Mouse (Mus musculus) forelimb bud, embryonic 11.5 days (tissue): ENCODE measurements at regions not wholly inside any gene's neighbourhood (a gene's known extent, or its start where the extent isn't known, plus 50 kb on each side); places are given as distances from the start of the nearest gene placed in this dataset.
A peak's percentile ranks its signal among the peaks of the same experiment; 100 is the strongest.

Source experiments
- DNase-seq: peaks from one replicate; pipeline ENCODE4 v3.0.0-alpha.2; 2012; ENCODE audit warnings: low read depth, low spot score

GRCm38 (mm10) chr16:86546905-86547304 lies 645.3 kb upstream of the Adamts5 start:
- DNase-seq: no peak

- DNase-seq: no peak
These were observed 642.5 kb upstream of the Adamts5 start for GRCm38 (mm10) chr16:86544121-86544520.

DNA sequence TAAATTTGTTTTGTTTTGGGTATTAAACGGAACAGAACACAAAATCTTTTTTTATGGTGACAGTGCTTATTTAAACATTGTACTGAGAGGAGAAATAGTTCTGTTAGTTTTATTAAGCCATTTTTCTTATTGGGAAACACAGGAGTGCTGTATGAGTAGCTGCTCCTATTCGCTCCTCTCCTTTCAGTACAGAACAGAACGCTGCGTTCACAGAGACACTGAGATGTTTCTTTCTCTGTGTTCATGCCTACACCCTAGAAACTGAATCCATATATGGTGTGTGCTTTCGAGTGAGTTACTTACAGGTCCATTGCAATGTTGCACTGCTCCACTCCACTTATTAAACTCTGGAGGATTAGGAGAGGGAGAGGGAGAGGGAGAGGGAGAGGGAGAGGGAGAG lies 634.9 kb upstream of the Adamts5 start:
- DNase-seq: no peak

GRCm38 (mm10) chr16:86524135-86524534 lies 622.5 kb upstream of the Adamts5 start:
- no peak for DNase-seq

DNA sequence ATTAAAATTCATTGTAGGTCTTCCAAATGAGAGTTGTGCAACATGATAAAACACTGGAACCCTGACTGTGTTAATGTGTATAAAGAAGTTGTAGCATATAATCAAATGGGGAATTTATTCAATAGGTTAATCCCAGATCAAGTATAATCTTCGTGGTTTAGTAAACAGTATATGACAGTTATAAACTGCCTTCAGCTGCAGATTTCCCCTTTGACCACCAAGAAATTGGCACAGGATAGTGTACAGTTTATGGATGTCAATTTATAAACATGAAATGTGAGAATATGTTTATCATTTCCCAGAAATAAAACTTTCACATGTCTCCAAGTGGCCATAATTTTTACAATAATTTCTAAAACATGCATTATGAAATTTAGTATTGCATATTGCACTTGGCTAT lies 615.3 kb upstream of the Adamts5 start:
- no peak for DNase-seq

- DNase-seq: no peak
These were observed 614.5 kb upstream of the Adamts5 start for GRCm38 (mm10) chr16:86516144-86516543.

GRCm38 (mm10) chr16:86501074-86501952 lies 599.7 kb upstream of the Adamts5 start:
- DNase-seq: no peak

DNA sequence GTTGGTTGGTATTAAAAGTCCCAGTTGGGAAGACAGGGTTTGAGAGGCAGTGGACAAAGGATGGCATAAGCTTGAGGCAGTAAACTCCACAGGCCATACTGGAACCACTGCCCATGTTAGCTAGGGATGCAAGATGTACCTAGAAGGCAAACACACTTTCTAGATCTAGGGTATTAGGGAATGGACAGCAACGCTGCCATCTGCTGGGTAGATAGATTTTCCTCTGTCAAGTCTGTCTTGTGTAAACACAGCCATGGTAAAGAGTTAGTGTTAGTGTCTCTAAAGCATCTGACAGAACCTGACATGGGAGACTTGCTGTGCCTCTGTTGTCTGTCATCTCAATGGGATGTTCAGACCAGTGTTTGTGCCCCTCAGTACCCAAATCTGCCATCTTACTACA lies 573.5 kb upstream of the Adamts5 start:
- DNase-seq: no peak

DNA sequence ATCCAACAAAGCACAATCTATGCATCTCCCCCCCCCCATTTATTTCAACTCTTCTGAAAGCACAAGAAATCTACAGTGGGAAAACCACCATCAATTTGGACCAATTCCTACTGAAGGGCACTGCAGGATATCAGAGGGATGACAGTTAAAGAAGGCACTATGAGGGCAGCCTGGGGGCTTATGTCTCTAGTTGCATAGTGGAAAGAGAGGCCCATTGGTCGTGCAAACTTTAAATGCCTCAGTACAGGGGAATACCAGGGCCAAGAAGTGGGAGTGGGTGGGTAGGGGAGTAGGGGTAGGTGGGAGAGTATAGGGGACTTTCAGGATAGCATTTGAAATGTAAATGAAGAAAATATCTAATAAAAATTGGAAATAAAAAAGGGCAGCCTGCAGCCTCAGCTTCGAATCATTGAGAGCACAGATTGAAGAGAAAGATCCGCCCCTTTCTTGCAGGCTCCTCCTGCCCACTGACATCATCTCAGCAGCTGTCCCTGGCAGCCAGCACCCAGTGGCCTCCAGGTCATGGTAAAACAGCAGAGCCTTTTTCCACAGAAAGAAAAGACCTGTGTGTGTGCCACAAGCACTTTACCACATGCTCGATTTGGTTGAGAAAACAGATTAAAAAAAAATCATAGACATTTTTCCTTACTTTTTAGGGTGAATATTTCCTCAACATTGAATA lies 571.6 kb upstream of the Adamts5 start:
- no peak for DNase-seq

- DNase-seq: no peak
These were observed 559.4 kb upstream of the Adamts5 start for GRCm38 (mm10) chr16:86461073-86461472.

DNA sequence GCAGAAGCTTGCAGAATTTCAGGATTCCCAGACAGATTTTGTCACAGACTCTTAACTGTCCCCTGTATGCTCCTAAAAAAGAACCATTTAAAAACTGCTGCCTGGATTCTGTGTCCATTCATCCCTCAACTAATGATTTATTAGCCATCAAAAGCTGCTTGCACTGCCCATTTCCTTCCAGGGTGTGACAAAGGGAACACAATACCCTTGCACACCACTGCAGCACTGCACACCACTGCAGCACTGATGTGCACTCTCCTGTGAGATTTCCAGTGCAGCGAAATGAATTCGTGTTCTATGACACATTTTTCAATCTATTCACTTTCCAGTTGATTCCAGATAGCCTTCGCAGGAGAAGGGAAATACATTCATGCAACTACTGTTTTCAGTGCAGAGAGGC lies 555.0 kb upstream of the Adamts5 start:
- no peak for DNase-seq

GRCm38 (mm10) chr16:86454810-86455209 lies 553.2 kb upstream of the Adamts5 start:
- DNase-seq: no peak

- no peak for DNase-seq
These were observed 552.4 kb upstream of the Adamts5 start for GRCm38 (mm10) chr16:86454031-86454430.

DNA sequence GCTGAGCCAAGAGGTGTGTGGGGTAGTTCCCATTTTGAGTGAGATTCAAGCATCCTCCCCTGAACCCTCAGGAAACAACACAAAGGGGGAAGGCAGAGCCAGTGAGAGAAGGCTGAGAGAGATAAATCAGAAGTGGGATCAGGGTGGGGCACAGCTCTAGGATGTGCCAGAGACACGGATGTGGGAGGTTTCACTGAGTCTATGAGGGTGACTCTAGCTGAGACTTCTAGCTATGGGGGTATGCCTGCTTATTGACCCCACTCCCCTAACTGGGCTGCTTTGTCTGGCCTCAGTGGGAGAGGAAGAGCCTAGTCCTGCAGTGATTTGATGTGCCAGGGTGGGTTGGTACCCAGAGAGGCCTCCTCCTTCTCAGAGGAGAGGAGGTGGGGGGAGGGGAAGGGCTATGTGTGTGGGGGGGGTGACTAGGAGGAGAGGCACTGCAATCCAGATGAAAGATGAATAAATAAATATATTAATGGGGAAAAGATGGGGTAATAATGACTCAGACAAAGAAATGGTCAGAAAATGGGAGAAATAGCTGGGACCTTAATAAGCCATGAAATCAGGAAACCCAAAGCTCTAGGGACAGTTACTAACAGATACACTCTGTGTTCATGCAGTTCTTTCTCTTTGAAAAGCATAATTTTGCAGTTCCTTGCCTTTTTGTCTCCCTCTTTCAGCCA lies 547.0 kb upstream of the Adamts5 start:
- no peak for DNase-seq

DNA sequence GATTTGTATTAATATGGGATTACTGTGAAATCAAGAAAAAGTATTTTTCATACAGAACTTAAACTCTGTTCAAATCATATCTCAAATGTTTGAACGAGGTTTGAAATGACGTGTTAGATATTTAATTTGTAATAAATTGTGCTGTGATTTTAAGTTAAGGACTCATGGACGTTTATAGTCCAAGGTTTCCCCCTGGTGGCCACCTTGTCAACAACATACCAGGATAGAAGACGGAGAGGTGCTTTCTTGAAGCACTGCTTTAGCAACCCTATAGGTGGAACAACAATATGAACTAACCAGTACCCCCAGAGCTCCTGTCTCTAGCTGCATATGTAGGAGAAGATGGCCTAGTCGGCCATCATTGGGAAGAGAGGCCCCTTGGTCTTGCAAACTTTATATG lies 517.8 kb upstream of the Adamts5 start:
- DNase-seq: peak; percentile 72

GRCm38 (mm10) chr16:86404309-86404708 lies 502.7 kb upstream of the Adamts5 start:
- DNase-seq: no peak

- DNase-seq: no peak
These were observed 499.8 kb upstream of the Adamts5 start for GRCm38 (mm10) chr16:86401381-86401780.

- no peak for DNase-seq
These were observed 497.7 kb upstream of the Adamts5 start for GRCm38 (mm10) chr16:86399288-86399687.

DNA sequence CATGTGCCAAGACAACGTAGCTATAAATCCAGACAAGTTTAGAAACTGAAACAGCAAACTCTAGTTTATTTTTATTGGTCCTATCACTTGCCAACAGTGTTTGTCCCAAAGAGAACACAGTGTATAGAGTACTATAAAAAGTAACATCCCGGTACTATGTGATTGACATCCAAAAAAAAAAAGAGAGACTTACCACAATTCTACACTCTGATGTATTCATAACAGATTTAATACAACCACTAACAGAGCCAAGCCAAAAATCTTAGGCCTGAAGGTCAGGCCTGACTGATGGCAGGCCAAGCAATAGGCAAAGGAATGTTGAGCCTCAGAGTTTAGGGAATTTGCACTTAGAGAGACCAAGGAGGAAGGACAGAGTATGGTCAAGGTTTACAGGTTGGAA lies 495.9 kb upstream of the Adamts5 start:
- no peak for DNase-seq

- no peak for DNase-seq
These were observed 487.6 kb upstream of the Adamts5 start for GRCm38 (mm10) chr16:86389063-86389723.

DNA sequence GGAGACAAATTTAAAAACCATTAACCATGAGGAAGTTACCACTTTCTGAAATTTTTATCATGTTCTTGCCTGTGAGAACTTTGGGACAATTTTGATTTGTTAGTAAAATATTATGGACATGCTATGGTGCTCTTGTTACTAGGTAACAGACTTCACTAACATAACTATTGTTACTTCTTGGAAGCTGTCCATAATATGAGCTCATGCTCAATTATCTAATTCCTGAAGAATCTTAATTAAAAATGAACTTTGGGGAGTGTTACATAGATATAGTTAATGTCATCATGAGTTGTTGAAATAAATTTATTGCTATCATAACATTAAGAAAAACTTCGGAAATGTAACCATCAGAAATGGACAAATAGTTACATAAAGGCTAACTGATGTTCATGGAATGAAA lies 486.5 kb upstream of the Adamts5 start:
- no peak for DNase-seq

DNA sequence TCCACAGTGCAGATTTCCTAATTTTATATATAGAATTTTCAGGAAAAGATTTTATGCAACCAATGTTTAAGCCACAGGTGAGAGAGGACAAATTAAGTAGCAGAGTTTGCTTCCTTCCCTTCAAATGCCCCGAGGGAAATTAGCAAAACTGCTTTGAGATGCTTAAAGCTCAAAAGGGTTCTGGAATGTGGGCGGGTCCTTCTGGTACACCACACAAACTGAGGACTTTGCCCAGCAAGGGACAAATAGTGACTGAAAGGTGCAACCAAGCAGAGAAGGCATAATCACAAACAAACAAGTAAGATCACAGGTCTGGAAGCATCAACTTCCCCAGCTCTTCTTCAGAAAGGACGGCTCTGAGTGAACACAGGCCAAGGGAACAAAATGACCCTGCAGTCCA lies 476.4 kb upstream of the Adamts5 start:
- DNase-seq: peak; percentile 9
